Mouse (Mus musculus): ENCODE measurements around the gene Cops3.
"Not testable (repeated sequence)": the region's sequence is repeated elsewhere in the genome, so short reads cannot be mapped to it uniquely, and the experiment has no call there.

The Cops3 gene

GRCm38 (mm10) chr11:59839459-59840126, at the start of gene Cops3:
Gene Cops3, minus strand, starts transcription at chr11:59839838.
- peak; percentile 91 for DNase-seq (ENCODE audit: low spot score)

DNA sequence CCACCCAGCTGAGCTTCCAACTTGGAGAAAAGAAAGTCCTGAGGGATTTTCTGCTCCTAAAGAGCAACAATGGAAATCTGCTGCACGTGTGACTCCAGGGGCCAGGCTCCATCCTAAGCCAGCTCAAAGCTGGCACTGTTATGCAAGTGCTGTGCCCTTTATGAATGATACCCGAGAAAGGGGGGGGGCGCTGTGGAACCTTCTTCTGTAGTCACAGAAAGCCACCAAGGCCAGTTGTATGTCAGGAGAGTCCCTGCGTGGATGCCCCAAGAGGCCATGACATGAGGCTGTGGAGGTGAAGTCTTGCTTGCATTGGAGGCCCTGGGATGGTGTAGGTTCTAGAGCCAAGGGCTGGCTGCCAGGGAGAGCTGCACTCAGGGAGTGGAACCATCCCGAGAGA, 48.5 kb upstream of the Cops3 start:
- no peak for DNase-seq (ENCODE audit: low spot score)

- DNase-seq (ENCODE audit: low spot score), result no peak
Measured at GRCm38 (mm10) chr11:59886952-59887351, 47.3 kb upstream of the Cops3 start.

- peak; percentile 50 for DNase-seq (ENCODE audit: low spot score)
Measured at GRCm38 (mm10) chr11:59885217-59885986, 45.8 kb upstream of the Cops3 start.

GRCm38 (mm10) chr11:59880031-59880430, 40.4 kb upstream of the Cops3 start:
- peak; percentile 73 for DNase-seq (ENCODE audit: low spot score)

GRCm38 (mm10) chr11:59872124-59872523, 32.5 kb upstream of the Cops3 start:
- no peak for DNase-seq (ENCODE audit: low spot score)

- no peak for DNase-seq (ENCODE audit: low spot score)
Measured at GRCm38 (mm10) chr11:59864316-59864715, 24.7 kb upstream of the Cops3 start.

DNA sequence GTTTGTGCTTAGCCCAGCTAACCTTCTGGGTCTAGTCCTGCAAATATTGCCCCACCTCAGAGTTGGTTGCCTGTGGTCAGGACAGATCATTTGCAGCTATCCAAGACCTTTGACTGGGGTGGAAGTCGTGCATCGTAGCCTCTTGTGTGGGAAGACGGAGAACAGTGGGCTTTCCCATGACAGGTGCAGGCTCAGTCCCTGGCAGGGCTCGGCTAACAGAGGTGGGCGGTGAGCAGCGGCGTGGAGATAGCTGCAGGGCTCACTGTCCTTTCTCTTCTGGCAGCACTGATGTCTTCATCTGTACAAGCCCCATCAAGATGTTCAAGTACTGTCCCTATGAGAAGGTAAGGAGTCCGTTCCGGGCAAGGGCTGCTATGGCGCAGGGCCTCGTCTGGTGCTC, 20.8 kb upstream of the Cops3 start:
- DNase-seq (ENCODE audit: low spot score), result no peak

- DNase-seq (ENCODE audit: low spot score), result no peak
Measured at GRCm38 (mm10) chr11:59852865-59853264, 13.2 kb upstream of the Cops3 start.

DNA sequence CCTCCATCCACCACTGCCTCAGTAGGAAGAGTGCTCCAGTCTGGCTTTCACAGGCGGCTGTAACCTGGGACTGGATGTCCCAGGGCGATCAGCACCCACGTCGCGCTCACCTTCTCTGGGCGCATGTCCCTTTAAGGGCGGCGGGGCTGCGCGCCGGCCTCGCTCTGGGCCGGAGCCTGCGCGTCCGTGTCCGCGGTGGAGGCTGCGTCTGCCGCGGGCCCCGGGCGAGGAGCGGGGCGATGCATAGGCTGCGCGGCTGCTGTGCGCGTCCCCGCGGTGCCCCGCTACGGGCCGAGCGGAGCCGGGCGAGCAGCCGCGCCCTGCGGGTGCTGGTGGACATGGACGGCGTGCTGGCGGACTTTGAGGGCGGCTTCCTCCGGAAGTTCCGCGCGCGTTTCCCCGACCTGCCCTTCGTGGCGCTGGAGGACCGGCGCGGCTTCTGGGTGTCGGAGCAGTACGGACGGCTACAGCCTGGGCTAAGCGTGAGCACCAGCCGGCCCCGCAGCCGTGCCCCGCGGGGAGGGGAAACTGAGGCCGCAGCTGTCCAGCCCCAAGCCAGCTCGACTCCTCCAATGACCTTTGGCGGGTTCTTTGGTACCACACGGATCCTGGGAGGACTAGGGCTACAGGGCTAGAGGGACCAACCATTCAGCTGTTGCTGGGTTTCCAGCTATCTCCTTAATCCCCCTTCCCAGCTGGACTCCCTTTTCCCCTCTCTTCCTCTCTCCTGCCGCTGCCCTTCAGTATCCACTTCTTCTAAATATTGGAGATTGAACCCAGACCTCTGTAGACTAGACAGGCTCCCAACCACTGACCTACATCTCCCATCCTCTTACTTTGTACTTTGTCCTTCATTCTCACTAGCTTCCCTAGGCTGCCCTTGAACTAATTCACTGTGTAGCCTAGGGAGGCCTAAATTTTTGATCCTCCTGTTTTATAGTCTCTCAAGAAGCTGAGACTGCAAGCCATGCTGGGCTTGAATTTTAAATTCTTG, 8.6 kb upstream of the Cops3 start:
- peak; percentile 82 for DNase-seq (ENCODE audit: low spot score)

DNA sequence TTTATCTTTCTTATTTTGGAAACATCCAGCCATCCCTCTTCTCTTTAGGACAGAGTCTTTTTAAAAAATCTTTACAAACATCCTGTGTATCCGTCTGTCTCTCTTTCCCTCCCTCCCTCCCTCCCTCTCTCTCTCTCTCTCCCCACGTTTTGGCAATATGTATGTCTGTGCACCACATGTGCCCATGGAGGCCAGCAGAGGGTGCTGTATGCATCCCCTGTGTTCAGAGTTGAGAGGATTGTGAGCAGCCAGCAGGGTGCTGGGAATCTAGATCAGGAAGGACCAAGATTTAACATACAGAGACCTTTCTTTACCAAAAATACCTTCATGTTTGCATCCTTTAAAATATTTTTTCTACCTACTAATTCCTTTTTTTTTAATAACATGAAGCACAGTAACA, 7.5 kb upstream of the Cops3 start:
- DNase-seq (ENCODE audit: low spot score), result peak; percentile 44

GRCm38 (mm10) chr11:59846311-59846710, 6.7 kb upstream of the Cops3 start:
- DNase-seq (ENCODE audit: low spot score), result no peak

DNA sequence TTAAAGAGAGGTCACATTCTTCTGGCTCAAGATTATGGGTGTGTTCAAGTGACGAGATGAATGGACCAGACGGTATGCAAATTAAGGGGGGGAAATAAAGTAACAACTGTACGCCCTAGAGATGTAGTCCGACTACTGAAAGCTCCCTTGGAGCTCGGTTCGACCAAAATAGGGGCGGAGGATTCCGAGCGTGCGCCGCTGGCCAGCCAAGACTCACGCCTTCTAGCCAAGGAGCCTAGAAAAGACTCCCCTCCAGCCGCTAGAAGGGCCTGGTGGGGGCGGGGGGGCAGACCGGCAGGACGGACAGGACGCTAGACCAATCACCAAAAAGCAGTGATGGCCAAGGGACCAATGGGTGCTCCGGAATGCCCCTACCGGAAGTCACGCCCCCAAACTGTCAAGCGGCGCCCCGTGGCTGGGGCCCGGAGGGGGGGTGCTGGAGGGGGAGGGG, 605 bp downstream of the Cops3 start, which contains the start of gene Nt5m:
Nt5m (plus strand) TSS at position 440 of the 451 bp plus-strand sequence.
- peak; percentile 90 for DNase-seq (ENCODE audit: low spot score)

DNA sequence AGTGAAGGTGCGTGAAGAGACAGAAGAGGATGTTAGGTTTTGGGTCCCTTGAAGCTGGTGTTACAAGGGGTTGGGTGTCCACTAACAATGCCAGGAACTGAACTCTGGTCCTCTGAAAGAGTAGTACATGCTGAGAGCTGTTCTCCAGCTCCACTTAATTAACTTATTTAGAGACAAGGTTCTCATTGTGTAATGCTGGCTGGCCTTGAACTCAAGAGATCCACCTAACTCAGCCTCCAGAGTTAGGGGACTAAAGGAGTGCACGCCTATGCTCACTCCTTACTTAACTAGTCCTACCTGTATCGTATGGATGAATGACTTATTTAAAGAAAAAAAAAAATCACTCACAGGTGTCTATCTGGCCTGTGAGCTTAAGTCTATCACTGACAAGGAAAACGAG, 1.2 kb downstream of the Cops3 start:
- no peak for DNase-seq (ENCODE audit: low spot score)

- DNase-seq (ENCODE audit: low spot score), result not testable (repeated sequence)
Measured at GRCm38 (mm10) chr11:59837789-59838188, 1.8 kb downstream of the Cops3 start.

DNA sequence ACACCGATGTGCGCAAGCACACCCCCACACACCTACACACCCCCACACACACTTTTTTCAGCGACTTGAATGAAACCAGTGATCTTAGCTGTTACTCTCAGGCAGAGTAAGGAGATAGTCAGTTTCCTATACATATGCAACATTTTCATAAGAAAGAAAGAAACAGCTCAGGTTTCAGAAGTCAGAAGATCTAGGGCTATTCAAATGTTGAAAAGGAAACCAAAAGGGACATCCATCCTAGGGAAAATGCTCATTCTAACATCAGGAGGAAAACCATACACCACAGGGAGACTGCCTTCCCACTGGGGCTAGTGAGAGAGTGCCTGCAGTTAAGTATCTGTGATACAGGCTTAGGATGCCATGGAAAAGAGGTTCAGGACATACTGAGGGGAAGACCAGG, 18.0 kb downstream of the Cops3 start:
- no peak for DNase-seq (ENCODE audit: low spot score)

DNA sequence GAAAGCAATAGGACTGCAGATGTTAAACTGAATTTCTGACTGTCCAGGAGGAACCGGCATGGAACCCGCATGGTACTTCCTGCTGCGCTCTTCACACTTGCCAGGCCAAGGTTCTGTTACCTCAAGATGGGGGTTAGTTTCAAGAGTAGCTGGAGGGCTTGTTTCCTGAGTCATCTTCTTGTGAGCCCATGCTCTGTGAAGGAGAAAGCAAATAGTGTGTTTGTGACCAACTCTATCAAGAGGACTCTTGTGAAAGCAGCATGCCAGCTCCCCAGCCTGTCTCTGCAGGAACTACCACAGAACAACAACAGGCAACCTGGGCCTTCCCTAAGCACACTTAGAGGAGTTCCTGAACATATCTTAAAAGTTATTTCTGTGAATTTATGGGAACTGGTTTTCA, 21.7 kb downstream of the Cops3 start:
- DNase-seq (ENCODE audit: low spot score), result no peak

- DNase-seq (ENCODE audit: low spot score), result no peak
Measured at GRCm38 (mm10) chr11:59815482-59816065, 24.1 kb downstream of the Cops3 start.

- DNase-seq (ENCODE audit: low spot score), result no peak
Measured at GRCm38 (mm10) chr11:59814936-59815335, 24.7 kb downstream of the Cops3 start.

- no peak for DNase-seq (ENCODE audit: low spot score)
Measured at GRCm38 (mm10) chr11:59814311-59814710, 25.3 kb downstream of the Cops3 start.

DNA sequence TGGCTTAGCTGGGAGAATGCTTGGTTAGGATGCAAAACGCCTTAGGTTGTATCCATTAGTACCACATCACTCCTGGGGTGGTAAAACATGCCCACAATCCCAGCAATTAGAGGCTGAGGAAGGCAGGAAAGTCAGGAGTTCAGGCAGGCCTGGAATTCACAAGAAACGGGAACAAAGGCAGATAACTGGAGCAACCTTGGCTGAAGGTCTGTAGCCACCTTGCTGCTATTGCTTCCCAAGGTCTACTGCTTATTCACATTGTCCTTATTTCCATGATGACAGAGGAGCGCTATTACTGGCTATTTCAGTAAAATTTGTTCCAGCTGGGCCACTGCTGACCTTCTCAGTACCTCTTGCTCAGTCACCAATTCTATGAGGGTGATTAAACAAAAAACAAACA, 26.4 kb downstream of the Cops3 start:
- DNase-seq (ENCODE audit: low spot score), result no peak

DNA sequence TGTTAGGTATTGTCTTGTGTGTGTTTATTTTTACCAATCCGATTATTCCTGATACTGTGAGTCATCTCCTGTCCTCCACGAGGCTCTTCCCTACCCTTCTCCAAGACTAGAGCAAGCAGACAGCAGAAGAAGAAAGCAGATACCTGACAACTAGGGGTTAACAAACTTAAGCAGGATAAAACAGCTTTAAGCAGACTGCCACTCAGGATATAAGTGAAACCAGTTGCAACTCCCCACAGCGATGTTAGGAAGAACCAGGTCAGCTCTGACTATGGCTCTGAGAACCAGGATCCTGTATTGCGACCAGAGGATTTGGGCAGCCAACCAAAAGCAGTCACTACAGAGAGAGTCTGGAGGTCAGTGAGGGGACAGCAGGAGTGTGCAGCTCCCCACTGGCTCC, 28.4 kb downstream of the Cops3 start:
- DNase-seq (ENCODE audit: low spot score), result no peak

Data from ovary, postnatal 36 days (tissue).